Mouse (Mus musculus) embryo, embryonic 9.5 days (tissue): Measurements from ENCODE around the gene Slco4c1.
A peak's percentile ranks its signal among the peaks of the same experiment; 100 is the strongest.

ENCODE experiments used
- DNase-seq: peaks from one replicate; pipeline ENCODE4 v3.0.0-alpha.2; 2017; ENCODE audit errors: extremely low spot score

The Slco4c1 gene

GRCm38 (mm10) chr1:96770283-96770682, 101.7 kb downstream of the Slco4c1 start:
- DNase-seq, result no peak

GRCm38 (mm10) chr1:96768264-96768663, 103.7 kb downstream of the Slco4c1 start:
- DNase-seq, result peak; percentile 4

- DNase-seq, result no peak
These were observed 105.4 kb downstream of the Slco4c1 start for GRCm38 (mm10) chr1:96766535-96766934.
